Mouse (Mus musculus) limb, embryonic 10.5 days (tissue): ENCODE results near the gene Tax1bp3. TPM values are rescaled to one million over a fixed set of nuclear protein-coding genes. Genes with fewer than 3 reads are reported as not detected.
A peak's percentile ranks its signal among the peaks of the same experiment; 100 is the strongest.

ENCODE experiments used
- DNase-seq: peaks from one replicate; pipeline ENCODE4 v3.0.0-alpha.2; 2017; ENCODE audit warnings: low spot score
- H3K27ac ChIP-seq: fragments of 300-500 bp; sonication (generic); 2 replicates; pipeline ENCODE4 v1.5.1; 2016; ENCODE audit warnings: mild to moderate bottlenecking
- H3K27me3 ChIP-seq: fragments of 300-500 bp; sonication (generic); 2 replicates; pipeline ENCODE4 v1.6.1; 2016; ENCODE audit warnings: low read depth, mild to moderate bottlenecking; ENCODE audit not compliant: poor library complexity, severe bottlenecking
- H3K36me3 ChIP-seq: fragments of 300-500 bp; sonication (generic); 2 replicates; pipeline ENCODE4 v1.6.1; 2016; ENCODE audit warnings: mild to moderate bottlenecking, moderate library complexity
- H3K4me1 ChIP-seq: fragments of 300-500 bp; sonication (generic); 2 replicates; pipeline ENCODE4 v1.6.1; 2016
- H3K4me3 ChIP-seq: fragments of 300-500 bp; sonication (generic); 2 replicates; pipeline ENCODE4 v1.5.1; 2016; ENCODE audit warnings: mild to moderate bottlenecking, moderate library complexity
- H3K9me3 ChIP-seq: fragments of 300-500 bp; sonication (generic); replicated peaks from 2 replicates; pipeline ENCODE4 v1.6.1; 2016; ENCODE audit warnings: mild to moderate bottlenecking
- WGBS: fragments of 180-500 bp; shearing (Covaris S2); methylation state at CpG from one replicate; pipeline ENCODE4 v1.1.7; 2016; 5-methylcytosine and 5-hydroxymethylcytosine counted together
- polyA plus RNA-seq: library from polyadenylated mRNA; unstranded; fragments of >200 nt; fragmentation: Nextera tagmentation; extraction: Ambion mirVana; gene quantifications from 2 replicates; pipeline ENCODE4 v1.2.1, GENCODE M21; 2016

Gene Tax1bp3
- polyA plus RNA-seq = 190 and 226 TPM in 2 replicates

GRCm38 (mm10) chr11:73176608-73177508, at the start of gene Tax1bp3, which contains the start of gene Emc6:
Tax1bp3 (plus strand) TSS chr11:73177083.
Emc6 (minus strand) TSS chr11:73177037.
- DNase-seq = peak; percentile 97
- H3K27me3 ChIP-seq = no peaks in the 10 kb centered on the region
- H3K27ac ChIP-seq = peak within 1 kb of the TSS; percentile 94
- peaks cover 42% of the 10 kb centered on the region for H3K36me3 ChIP-seq
- H3K9me3 ChIP-seq = no peaks in the 10 kb centered on the region
- WGBS = under 1% methylated on average over 81 of the region's 81 CpGs
- H3K4me1 ChIP-seq = peaks cover 26% of the 10 kb centered on the region
- H3K4me3 ChIP-seq = peak within 1 kb of the TSS; percentile 95

DNA sequence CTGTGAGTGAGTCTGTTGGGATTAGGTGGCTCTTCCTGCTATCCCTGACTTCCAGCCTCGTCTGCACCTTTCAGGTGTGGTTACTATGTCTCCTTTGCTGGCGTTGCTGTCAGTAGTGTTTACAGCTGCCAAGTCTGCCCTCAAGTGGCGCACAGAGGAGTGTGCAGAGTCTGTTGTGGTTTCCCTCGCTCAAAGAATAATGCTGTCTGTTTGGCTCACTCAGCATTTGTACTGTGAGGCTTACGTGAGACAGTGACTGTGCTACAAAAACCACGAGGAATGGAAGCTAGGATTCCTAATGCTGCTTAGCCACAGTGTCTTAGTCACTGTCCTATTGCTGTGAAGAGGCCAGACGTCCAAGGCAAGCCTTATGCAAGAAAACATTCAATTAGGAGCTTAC, 45.9 kb upstream of the Tax1bp3 start:
- H3K27ac ChIP-seq = no peak overlapping the region
- no peaks in the 10 kb centered on the region for H3K27me3 ChIP-seq
- 84% methylated on average over 7 of the region's 7 CpGs for WGBS
- no peak for DNase-seq
- H3K9me3 ChIP-seq = no peaks in the 10 kb centered on the region
- H3K36me3 ChIP-seq = peaks cover 89% of the 10 kb centered on the region
- H3K4me3 ChIP-seq = no peak overlapping the region
- peaks cover 12% of the 10 kb centered on the region for H3K4me1 ChIP-seq

GRCm38 (mm10) chr11:73132999-73133398, 43.9 kb upstream of the Tax1bp3 start:
- H3K4me3 ChIP-seq = no peak overlapping the region
- 96% methylated on average over 6 of the region's 6 CpGs for WGBS
- H3K27me3 ChIP-seq = no peaks in the 10 kb centered on the region
- peaks cover 80% of the 10 kb centered on the region for H3K36me3 ChIP-seq
- no peaks in the 10 kb centered on the region for H3K9me3 ChIP-seq
- H3K27ac ChIP-seq = no peak overlapping the region
- DNase-seq = no peak
- peaks cover 30% of the 10 kb centered on the region for H3K4me1 ChIP-seq

- no peak for DNase-seq
- Histone ChIP-seq H3K27me3 (no peaks in the 10 kb centered on the region), H3K36me3 (peaks cover 71% of the 10 kb centered on the region), H3K9me3 (no peaks in the 10 kb centered on the region), H3K4me1 (peaks cover 34% of the 10 kb centered on the region), H3K4me3 (peak overlapping the region; percentile 10; the same call in 1 of the 2 replicates), H3K27ac (no peak overlapping the region)
- 89% methylated on average over 5 of the region's 5 CpGs for WGBS
Measured at GRCm38 (mm10) chr11:73134222-73134621, 42.7 kb upstream of the Tax1bp3 start.

DNA sequence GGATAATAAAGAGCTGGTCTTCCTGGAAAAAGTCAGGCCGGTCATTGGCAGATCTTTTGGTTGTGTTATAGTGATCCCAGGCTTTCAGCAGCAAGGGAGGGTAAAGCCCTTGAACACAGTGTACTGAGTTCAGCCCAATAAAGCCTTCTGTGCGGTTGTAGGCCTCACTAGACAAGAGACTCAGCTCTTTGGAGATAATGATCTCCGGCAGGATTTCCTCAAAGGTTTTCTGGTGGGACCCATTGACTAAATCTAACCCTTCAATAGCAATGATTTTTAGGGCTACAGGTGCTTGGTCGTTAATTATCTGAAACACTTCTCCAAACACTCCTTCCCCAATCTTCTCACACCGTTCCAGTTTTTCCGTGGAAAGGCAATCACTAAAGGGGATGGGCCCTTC, 40.3 kb upstream of the Tax1bp3 start:
- 85% methylated on average over 6 of the region's 6 CpGs for WGBS
- DNase-seq = no peak
- peaks cover 34% of the 10 kb centered on the region for H3K4me1 ChIP-seq
- peak overlapping the region; percentile 86 for H3K4me3 ChIP-seq
- no peaks in the 10 kb centered on the region for H3K9me3 ChIP-seq
- H3K36me3 ChIP-seq = peaks cover 49% of the 10 kb centered on the region
- H3K27ac ChIP-seq = no peak overlapping the region
- no peaks in the 10 kb centered on the region for H3K27me3 ChIP-seq

DNA sequence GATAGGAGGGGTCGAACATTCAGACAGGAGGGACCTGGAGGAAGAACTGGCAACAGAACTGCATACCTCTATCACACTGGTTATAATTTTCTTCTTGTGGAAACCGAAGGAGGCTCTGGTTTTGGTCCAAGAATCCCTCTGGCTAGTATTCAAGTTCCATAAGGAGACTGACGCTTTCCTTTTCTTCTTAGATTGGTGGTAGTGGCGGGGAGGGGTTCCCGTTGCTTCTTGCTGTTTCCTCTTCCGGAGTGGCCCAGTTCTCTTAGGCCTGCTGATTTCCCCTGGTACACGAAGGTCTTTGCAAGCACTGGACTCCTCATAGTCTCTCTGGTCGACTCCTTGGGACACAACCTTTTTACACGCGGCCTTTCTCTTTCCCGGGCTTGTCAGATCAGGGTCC, 39.8 kb upstream of the Tax1bp3 start:
- 50% methylated on average over 11 of the region's 11 CpGs for WGBS
- H3K36me3 ChIP-seq = peaks cover 45% of the 10 kb centered on the region
- no peaks in the 10 kb centered on the region for H3K27me3 ChIP-seq
- H3K27ac ChIP-seq = peak overlapping the region; percentile 91
- no peak for DNase-seq
- peaks cover 34% of the 10 kb centered on the region for H3K4me1 ChIP-seq
- peak overlapping the region; percentile 86 for H3K4me3 ChIP-seq
- no peaks in the 10 kb centered on the region for H3K9me3 ChIP-seq

GRCm38 (mm10) chr11:73137591-73138501, 39.0 kb upstream of the Tax1bp3 start, which contains the start of gene Haspin:
Haspin (minus strand) TSS chr11:73138294.
- Histone ChIP-seq H3K4me1 (peaks cover 34% of the 10 kb centered on the region), H3K4me3 (peak within 1 kb of the TSS; percentile 86), H3K27ac (peak within 1 kb of the TSS; percentile 91), H3K36me3 (peaks cover 38% of the 10 kb centered on the region), H3K27me3 (no peaks in the 10 kb centered on the region), H3K9me3 (no peaks in the 10 kb centered on the region)
- under 1% methylated on average over 84 of the region's 84 CpGs for WGBS
- peak; percentile 97 for DNase-seq

GRCm38 (mm10) chr11:73144261-73144681, 32.6 kb upstream of the Tax1bp3 start:
- no peak overlapping the region for H3K4me3 ChIP-seq
- 0 out of 2 replicates have a peak, but pooled peaks cover 7% of the 10 kb centered on the region for H3K4me1 ChIP-seq
- no peak for DNase-seq
- H3K36me3 ChIP-seq = no peaks in the 10 kb centered on the region
- WGBS = 82% methylated on average over 1 of the region's 1 CpGs
- no peak overlapping the region for H3K27ac ChIP-seq
- no peaks in the 10 kb centered on the region for H3K27me3 ChIP-seq
- H3K9me3 ChIP-seq = no peaks in the 10 kb centered on the region

DNA sequence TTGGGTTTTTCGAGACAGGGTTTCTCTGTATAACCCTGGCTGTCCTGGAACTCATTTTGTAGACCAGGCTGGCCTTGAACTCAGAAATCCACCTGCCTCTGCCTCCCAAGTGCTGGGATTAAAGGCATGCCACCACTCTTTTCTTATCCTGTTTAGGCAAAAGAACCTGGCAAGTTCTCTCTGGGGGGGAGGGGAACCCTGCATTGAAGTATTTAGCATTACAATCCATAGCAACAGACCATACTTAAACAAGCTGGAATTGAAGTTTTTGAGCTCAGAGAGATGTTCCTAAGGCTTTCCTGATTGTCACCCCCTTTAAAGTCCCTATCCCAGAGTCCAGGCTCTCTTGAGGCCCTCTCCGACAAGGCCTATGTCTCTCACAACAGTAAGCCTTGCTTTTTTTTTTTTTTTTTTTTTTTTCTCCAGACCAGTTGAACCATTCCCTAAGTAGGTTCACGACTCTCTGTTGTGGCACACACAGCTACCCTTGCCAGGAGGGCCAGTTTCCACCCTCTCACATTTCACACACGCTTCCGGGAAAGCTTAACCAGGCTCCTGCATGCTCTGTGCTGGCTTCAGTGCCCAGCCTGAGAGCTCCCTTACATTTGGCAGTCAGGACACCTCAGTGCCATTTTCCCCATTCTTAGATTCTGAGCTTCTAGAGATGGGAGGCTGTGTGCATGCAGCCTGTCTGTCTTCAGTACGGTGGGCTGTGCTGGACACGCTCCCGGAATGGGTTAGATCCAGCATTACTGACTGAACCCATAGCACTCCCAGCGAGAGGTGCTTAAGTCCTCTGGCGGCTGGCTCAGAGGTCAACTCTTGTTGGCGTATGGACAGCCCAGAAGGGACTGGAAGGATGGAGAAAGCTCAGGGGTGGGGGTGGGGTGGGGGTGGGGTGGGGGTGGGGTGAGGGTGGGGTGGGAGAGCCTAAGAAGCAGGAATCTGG, 30.6 kb upstream of the Tax1bp3 start:
- Histone ChIP-seq H3K27me3 (no peaks in the 10 kb centered on the region), H3K36me3 (no peaks in the 10 kb centered on the region), H3K9me3 (no peaks in the 10 kb centered on the region), H3K4me1 (0 out of 2 replicates have a peak, but pooled peaks cover 7% of the 10 kb centered on the region), H3K27ac (no peak overlapping the region), H3K4me3 (no peak overlapping the region)
- no peak for DNase-seq
- 67% methylated on average over 11 of the region's 11 CpGs for WGBS

- Histone ChIP-seq H3K4me3 (no peak overlapping the region), H3K9me3 (no peaks in the 10 kb centered on the region), H3K27me3 (no peaks in the 10 kb centered on the region), H3K4me1 (0 out of 2 replicates have a peak, but pooled peaks cover 7% of the 10 kb centered on the region), H3K36me3 (no peaks in the 10 kb centered on the region), H3K27ac (no peak overlapping the region)
- DNase-seq = no peak
- 58% methylated on average over 7 of the region's 7 CpGs for WGBS
Measured at GRCm38 (mm10) chr11:73146975-73147365, 29.9 kb upstream of the Tax1bp3 start.

DNA sequence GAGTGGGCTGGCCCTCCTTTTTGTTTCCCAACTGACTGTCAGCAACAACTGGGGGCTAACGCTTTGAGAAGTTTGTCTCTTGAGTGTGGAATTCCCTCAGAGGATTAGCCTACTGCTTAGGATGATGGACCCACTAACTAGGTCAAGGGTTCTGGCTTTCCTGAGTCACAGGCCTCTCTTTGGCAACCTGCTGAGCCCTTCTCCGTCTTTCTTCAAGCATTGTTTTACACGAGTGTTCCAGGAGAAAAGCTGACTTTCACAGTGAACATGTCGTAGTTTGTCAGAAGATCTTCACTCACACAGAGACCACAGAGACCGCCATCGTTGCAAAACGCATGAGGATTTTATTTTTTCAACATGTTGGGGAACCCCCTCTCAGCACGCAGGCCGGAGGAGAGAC, 28.7 kb upstream of the Tax1bp3 start:
- Histone ChIP-seq H3K36me3 (no peaks in the 10 kb centered on the region), H3K4me1 (0 out of 2 replicates have a peak, but pooled peaks cover 7% of the 10 kb centered on the region), H3K27ac (no peak overlapping the region), H3K9me3 (no peaks in the 10 kb centered on the region), H3K27me3 (no peaks in the 10 kb centered on the region), H3K4me3 (no peak overlapping the region)
- WGBS = 86% methylated on average over 9 of the region's 9 CpGs
- DNase-seq = no peak

DNA sequence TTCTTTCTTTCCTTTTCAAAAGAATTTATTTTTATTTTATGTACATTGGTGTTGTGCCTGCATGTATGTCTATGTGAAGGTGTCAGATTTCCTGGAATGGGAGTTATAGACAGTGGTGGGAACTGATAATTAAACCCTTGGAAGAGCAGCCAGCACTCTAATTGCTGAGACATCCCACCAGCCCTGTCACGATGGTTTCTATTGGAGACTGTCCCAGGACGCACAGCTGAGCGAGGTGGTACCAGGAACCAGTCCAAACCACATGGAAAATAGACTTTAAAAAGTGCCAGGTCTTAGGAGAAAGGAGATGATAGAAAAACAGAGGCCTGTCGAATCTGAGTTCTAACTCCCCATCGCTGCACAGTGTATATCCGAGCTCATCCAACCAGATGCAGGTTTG, 21.8 kb upstream of the Tax1bp3 start:
- WGBS = 80% methylated on average over 6 of the region's 6 CpGs
- H3K27ac ChIP-seq = no peak overlapping the region
- H3K9me3 ChIP-seq = no peaks in the 10 kb centered on the region
- peaks cover 29% of the 10 kb centered on the region for H3K27me3 ChIP-seq
- H3K4me3 ChIP-seq = no peak overlapping the region
- H3K36me3 ChIP-seq = no peaks in the 10 kb centered on the region
- DNase-seq = no peak
- H3K4me1 ChIP-seq = peaks cover 3% of the 10 kb centered on the region
